Mouse (Mus musculus) WW6 (cell line): ENCODE data around the gene Tmod1.

Source experiments
- DNase-seq: peaks from one replicate; pipeline ENCODE4 v3.0.0-alpha.2; 2013; ENCODE audit warnings: low read depth, low spot score

The Tmod1 gene

DNA sequence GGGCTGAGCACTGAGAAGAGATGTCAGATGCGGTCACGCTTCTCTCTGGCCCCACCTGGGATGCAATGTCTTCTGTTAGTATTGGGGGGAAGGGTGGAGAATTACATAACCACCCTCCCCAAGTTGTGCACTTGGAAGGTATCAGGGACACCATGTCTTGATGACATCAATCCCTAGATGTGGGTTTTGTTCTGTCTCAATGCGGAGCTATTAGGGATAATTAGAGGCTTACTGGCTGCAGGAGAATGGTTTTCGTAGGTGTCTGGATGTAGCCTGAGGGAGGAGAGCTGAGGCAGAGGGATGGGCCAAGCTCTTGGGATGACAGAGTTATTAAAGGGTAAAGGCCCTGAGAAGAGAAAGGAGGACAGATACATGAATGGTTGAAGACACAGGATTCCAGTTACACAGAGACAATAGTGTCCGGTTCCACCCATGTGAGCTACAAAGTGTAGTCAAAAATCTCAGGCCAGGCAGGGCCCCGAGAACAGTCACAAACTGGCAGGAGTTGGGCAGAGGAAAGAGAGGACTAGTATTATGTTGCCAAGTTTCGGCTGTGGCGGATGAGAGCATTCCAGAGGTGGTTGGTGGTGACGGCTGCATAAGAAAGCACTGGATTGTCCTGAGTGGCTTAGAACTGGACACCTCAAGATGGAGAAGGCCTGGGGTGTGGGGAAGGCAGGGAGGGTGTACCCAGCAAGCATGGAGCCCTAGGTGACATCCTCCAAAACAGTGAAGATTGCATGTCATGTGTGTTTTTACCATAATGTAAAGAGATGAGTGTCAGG, 14.8 kb downstream of the Tmod1 start:
- no peak for DNase-seq

DNA sequence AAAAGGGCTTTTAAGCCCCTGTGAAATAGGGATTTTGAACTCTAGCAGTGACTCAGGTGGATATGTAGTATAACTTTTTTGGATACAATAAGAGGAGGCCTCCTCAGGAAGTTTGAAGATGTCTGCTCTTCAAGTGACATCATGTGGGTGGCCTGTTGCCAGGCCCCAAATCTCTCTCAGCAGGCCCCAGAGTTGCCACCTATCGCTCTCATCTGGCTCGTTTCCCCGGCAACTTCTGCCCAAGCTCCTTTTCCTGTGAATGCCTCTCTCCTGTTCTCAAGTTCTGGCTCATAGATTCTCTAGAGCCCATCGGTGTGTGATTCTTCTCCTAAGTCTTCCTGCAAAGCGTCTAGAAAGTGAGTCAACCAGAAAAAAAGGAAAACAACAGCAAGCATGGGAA, 17.4 kb downstream of the Tmod1 start:
- no peak for DNase-seq

DNA sequence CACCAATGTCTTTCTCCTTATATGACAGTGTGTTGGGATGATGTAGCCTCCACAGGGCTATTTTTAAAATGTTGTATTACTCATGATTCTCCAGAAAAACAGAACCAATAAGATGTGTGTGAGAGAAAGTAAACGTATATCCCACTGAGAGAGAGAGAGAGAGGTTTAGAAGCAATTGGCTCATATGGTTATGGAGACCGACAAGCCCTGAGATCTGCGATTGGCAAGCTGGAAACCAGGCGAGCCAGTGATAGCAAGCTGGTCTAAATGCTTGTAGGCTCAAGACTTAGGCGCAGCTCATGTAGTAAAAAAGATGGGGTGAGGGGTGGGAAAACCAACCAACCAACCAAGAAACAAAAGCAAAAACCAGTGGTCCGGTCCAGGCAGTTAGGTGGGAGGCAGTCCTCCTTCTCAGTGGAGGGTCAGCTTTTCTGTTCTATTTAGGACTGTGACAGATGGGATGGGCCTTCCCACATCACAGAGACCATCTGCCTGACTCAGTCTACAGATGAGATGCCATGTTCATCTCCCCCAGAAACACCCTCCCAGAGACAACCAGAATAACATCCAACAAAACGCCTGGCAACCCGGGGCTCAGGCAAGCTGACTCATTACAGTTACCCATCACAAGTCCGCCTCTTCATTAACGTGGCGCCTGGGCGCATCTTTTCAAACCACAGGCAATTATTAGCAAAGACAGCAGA, 22.7 kb downstream of the Tmod1 start:
- DNase-seq, result no peak

DNA sequence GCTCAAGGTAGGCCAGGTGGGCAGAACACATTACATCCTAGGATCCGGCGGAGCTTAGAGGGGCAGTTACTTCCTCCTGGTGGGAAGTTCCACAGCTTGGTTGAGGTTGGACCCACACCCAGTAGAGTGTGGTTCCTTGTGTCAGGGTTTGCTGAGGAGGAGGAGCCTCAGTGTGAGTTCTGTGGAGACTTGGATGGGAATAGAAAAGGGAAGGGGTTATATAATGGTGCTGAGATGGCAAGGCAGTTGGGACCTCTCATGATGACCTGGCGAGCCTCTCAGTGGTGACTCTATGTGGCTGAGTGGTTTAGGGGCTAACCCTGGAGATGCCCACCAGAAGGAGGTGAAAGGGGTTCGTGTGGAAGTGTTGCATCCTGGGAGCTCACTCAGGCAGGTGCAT, 25.1 kb downstream of the Tmod1 start:
- DNase-seq, result no peak

GRCm38 (mm10) chr4:46064263-46064662, 25.5 kb downstream of the Tmod1 start:
- no peak for DNase-seq

DNA sequence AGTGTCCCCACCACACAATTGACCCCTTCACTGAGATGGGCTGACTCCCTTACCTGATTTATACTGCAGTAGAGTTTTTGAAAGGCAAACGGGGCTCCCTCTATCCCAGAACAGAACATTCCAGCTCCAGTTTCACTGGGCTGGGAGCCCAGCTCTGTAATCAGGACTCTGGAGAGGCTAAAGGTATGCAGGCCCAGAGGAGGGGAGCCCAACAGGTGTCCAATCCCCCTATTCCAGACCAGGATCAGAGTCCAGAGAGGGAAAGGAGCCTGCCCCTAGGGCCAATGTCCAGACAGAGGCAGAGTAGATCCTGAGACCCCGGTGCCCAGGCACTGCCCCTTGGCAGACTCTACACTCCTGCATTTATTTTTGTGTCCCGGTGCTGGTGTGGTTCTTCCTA, 26.2 kb downstream of the Tmod1 start:
- DNase-seq, result no peak

DNA sequence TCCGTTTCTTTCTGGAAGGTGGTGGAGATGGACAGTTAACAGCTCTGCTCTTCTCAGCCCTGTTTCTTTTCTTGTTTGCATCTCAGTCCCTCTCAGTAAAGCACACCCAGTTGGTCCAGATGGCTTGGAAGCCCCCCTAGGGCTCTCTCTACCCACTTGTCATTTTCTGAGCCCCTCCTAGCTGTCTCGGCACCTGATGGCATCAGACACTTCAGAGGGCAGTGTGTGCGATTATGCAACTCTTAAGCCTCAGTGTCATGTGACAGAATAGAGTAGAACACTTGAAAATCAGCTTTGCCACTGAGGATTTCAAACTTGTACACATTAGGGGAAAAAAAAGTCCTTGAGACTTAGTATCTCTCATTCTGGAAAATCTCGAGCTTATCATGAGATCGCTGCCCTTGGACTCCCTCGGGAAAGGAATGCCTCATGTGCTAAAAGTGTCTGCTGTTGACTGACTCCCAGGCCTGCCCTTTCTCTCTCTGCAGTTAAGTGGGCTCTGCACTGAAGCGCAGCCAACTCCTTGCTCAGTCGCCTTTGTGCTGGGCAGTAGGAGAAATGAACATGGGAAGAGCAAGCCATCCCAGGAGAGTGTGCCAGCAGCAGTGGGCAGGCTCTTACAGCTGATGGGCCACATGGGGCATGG, 27.1 kb downstream of the Tmod1 start:
- DNase-seq, result no peak

DNA sequence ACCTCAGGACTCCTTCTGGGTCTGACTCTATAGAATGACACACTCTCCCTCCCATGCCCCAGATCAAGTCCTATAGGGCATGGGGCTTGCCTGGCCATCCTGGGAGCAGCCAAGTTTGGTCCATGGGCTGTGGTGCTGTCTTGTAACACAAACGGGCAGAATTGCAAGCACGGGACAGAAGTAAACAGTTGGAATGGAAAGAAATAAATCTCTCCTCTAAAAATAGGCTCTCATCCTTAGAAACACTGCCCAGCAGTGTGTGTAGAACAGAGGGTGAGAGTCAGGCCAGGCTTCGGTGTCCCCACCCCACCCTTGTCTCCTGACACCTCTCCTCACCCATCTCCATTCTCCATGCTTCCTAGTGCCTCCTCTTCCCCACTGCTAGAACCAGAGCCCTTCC, 29.3 kb downstream of the Tmod1 start:
- DNase-seq, result no peak

DNA sequence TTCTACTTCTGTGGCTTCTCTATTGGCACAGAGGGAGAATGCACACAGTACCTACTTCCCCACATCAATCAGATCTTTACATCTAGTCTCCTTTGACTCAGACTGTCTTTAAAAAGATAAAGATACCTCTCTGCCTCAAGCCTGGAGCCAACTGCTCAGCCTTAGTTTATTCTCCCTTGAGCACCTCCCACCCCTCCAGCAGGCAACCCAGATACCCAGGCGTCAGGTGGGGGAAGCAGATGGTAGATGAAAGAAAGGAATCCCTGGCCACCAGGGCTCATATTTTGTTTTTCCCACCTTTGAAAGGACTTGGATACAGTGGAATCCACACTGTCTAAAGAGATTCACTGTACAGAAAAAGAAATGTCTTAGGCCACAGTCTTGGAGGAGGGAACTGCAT, 29.8 kb downstream of the Tmod1 start:
- no peak for DNase-seq

GRCm38 (mm10) chr4:46069851-46070482, 31.2 kb downstream of the Tmod1 start:
- no peak for DNase-seq

DNA sequence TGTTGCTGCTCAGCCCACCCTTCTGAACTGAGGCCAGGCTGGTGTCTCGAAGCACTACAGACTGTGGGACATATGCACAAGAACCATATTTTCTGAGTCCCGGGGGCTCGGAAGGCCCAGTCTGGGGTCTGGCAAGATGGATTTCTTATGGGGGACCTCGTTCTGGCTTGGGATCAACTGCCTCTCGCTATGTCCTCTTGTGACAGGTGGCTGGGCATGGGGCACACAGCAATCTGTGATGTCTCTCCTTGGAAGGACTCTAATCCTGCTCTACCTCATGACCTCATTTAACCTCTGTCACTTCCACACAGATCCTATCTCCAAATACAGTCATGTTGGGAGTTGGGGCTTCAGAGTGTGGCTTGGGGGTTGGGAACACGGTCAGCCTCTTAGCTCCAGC, 33.9 kb downstream of the Tmod1 start:
- DNase-seq, result no peak

GRCm38 (mm10) chr4:46073736-46074135, 35.0 kb downstream of the Tmod1 start:
- DNase-seq, result no peak

- no peak for DNase-seq
These were observed 36.9 kb downstream of the Tmod1 start for GRCm38 (mm10) chr4:46075664-46076063.

- no peak for DNase-seq
These were observed 38.2 kb downstream of the Tmod1 start for GRCm38 (mm10) chr4:46076892-46077291.

GRCm38 (mm10) chr4:46080261-46080660, 41.5 kb downstream of the Tmod1 start:
- no peak for DNase-seq

GRCm38 (mm10) chr4:46082555-46082954, 43.8 kb downstream of the Tmod1 start:
- no peak for DNase-seq

DNA sequence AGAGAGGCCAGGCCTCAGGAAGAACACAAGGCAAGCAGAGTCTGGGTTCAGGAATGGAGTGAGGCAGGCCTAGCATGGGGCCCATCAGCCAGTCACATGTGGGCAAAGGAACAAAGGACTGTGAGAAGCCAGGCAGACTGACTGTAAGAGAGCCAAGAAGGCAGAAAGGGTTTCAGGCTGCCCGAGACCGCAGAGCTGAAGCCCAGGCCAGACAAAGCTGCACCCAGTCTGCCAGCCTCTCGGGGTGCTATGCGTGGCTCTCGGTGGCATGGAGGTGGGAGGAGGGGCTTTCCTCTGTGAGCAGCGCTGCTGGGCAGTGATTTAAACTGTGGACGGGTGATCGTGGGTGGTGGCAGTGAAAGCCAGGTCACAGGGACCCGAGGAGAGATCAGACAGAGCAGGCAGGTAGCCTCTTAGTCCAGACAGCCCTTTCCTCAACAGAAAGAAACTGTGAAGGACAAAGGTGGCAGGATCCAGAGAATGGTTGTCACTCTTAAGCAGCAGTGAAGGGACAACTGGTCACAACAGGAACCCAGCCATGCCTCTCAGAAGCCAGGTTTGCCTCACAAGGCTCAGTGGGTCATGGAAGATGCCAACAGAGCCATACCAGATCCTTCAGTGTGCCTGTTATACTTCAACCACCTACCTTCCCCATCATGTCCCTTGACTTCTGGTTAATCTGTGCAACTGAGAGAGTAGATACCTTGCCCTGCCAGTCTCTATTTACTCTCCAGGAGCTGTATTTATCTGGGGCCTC, 45.9 kb downstream of the Tmod1 start:
- no peak for DNase-seq

GRCm38 (mm10) chr4:46085223-46085811, 46.6 kb downstream of the Tmod1 start:
- DNase-seq, result no peak

DNA sequence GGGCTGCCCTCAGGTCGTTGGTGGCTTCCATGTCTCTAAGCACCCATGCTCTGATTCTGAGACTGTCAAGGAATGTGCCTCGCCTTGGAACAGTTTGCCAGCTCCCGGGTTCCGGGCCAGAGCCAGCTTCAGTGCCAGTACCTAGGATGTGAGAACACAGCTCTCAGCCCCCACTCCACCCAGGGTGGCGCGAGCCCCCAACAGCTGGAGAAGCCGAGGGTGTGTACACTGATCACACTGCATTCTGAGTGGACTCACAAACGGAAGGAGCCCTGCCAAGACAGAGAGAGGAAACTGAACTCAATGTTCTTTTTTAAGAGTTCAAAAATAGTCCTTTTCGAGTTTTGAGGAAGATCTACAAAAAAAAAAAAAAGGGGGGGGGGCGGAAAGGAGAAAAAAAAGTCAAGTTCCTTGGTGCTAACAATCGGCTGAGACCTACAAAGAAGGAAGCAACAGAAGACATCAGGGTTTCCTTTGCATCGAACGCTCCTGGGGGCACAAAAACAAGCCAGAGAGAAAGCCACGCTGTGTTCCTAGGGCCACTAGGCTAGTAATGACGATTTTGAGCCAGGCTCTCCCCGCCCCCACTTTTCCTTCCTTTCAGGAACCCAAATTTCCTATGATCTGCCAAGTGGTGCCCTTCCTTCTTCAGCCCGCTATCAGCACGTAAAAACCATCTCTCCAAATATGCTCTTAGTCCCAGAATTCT, 48.1 kb downstream of the Tmod1 start:
- DNase-seq, result no peak

GRCm38 (mm10) chr4:46087427-46087771, 48.7 kb downstream of the Tmod1 start:
- no peak for DNase-seq

GRCm38 (mm10) chr4:46087852-46088251, 49.1 kb downstream of the Tmod1 start:
- DNase-seq, result no peak
